Mouse (Mus musculus) testis, adult 2 months (tissue): ENCODE data around the gene Bicral.

Experiments used
- CTCF ChIP-seq: fragments of 200-500 bp; IDR thresholded peaks from 2 replicates; pipeline ENCODE4 v1.5.1; 2012; ENCODE audit warnings: low read depth, mild to moderate bottlenecking, inconsistent platforms, low read length, moderate library complexity; ENCODE audit not compliant: control insufficient read depth, insufficient read depth, insufficient replicate concordance
- POLR2A ChIP-seq: fragments of 200-500 bp; IDR thresholded peaks from 2 replicates; pipeline ENCODE4 v1.6.1; 2012; ENCODE audit warnings: low read depth, mild to moderate bottlenecking, inconsistent platforms, low read length, moderate library complexity; ENCODE audit not compliant: control insufficient read depth

GRCm38 (mm10) chr17:46786952-46787351 lies 71.3 kb downstream of the Bicral start:
- TF ChIP-seq POLR2A (no peak), CTCF (no peak)
